In the genomic region with DNA sequence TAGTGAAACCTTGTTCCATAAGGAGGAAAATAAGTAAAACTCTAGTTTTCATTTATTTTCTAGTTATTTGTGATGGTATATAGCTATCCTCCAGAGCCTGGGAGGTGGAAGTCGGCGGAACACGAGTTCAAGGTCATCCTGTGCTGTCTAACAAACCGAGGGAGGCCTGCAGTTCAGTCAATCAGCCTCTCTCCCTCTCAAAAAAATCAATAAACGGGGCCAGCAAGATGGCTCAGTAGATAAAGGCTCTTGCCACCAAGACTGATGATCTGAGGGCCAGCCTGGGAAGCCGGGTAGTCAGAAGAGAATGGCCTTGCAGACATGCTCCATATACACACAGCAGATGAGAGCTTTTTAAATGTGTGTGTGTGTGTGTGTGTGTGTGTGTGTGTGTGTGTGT, we compare ENCODE assay signal across 8 mouse cellular contexts. TPM values are rescaled to one million over a fixed set of nuclear protein-coding genes. Genes with fewer than 3 reads are reported as not detected.
DNase-seq lines count a peak whose midpoint lies in the region; ATAC-seq lines count a peak whose summit lies in the region.

No protein-coding gene starts in this region.

- WGBS in liver, embryonic 11.5 days = 34% methylated on average over 6 of the region's 6 CpGs

- peak overlapping the region; percentile 84; the same call in 1 of the 2 replicates for H3K4me2 ChIP-seq in liver, embryonic 11.5 days

- H3K4me1 ChIP-seq in liver, embryonic 11.5 days (replicated peaks; ENCODE audit: control insufficient read depth, insufficient read depth, low read length) = peaks cover 16% of the 10 kb centered on the region

- peaks cover 61% of the 10 kb centered on the region for H3K27me3 ChIP-seq in liver, embryonic 11.5 days (replicated peaks; ENCODE audit: control insufficient read depth, insufficient read depth, low read length)

- H3K27ac ChIP-seq in liver, embryonic 11.5 days (ENCODE audit: low read depth, low read length) = peak overlapping the region; percentile 97

- H3K9ac ChIP-seq in liver, embryonic 11.5 days (ENCODE audit: low read depth, low read length) = no peak overlapping the region

- no peaks in the 10 kb centered on the region for H3K36me3 ChIP-seq in liver, embryonic 11.5 days (ENCODE audit: control insufficient read depth, insufficient read depth, low read length)

- no peaks in the 10 kb centered on the region for H3K9me3 ChIP-seq in liver, embryonic 11.5 days (ENCODE audit: control insufficient read depth, low read length)

- H3K4me3 ChIP-seq in liver, embryonic 11.5 days (ENCODE audit: low read depth, low read length) = no peak overlapping the region

- no peak for ATAC-seq in liver, embryonic 11.5 days (replicated peaks; ENCODE audit: low FRiP score)
- ATAC-seq in frontal cortex, adult (ENCODE audit: low TSS enrichment) = no peak

- peak; percentile 24 for DNase-seq in cerebellum, adult 11 months
- no peak for DNase-seq in cerebellum, postnatal 25 days
- peak; percentile 18 for DNase-seq in ovary, postnatal 36 days (ENCODE audit: low spot score)
- DNase-seq in ovary, postnatal 14 days (ENCODE audit: low spot score) = no peak
- no peak for DNase-seq in liver, embryonic 11.5 days (ENCODE audit: low spot score)
- no peak for DNase-seq in thymus, postnatal 14 days
- DNase-seq in layer of hippocampus, adult 8-10 months (ENCODE audit: low spot score in 2 of 2) = no peak

RNA-seq across cellular contexts. Expression of a gene that starts 6.6 kb away (rescaled TPM):
- polyA plus RNA-seq in liver, embryonic 11.5 days (2014; fragmentation: Nextera tagmentation; extraction: Ambion mirVana) = 10.9 and 11.1 TPM in 2 replicates
- total RNA-seq in layer of hippocampus, adult 8-10 months (2022) = 100 to 1,000 TPM; 131 to 153 (median 136) TPM

Comparison
In these comparisons a context has a peak if more than half of its experiments do, and no peak if none do; other contexts are left out.
1. DNase-seq: peak in cerebellum, adult 11 months (single experiment) and ovary, postnatal 36 days (single experiment); none in cerebellum, postnatal 25 days (0 of 2), ovary, postnatal 14 days (single experiment), liver, embryonic 11.5 days (single experiment), thymus, postnatal 14 days (single experiment) and layer of hippocampus, adult 8-10 months (0 of 2).